Mouse (Mus musculus) limb, embryonic 15.5 days (tissue): ENCODE measurements around the gene C1galt1c1. TPM values are rescaled to one million over a fixed set of nuclear protein-coding genes. Genes with fewer than 3 reads are reported as not detected.

Experiments used
- ATAC-seq: fragments of 200-750 bp; cut with Nextera tagmentation; 2 replicates; pipeline ENCODE4 v1.8.0; 2017; ENCODE audit warnings: low read depth, moderate TSS enrichment; ENCODE audit not compliant: insufficient number of reproducible peaks, low FRiP score, low TSS enrichment
- H3K27ac ChIP-seq: fragments of 300-500 bp; sonication (generic); 2 replicates; pipeline ENCODE4 v1.5.1; 2015; ENCODE audit warnings: moderate library complexity, mild to moderate bottlenecking, inconsistent platforms
- H3K27me3 ChIP-seq: fragments of 300-500 bp; sonication (generic); 2 replicates; pipeline ENCODE4 v1.6.1; 2015; ENCODE audit warnings: inconsistent platforms
- H3K36me3 ChIP-seq: fragments of 300-500 bp; sonication (generic); 2 replicates; pipeline ENCODE4 v1.6.1; 2015; ENCODE audit warnings: inconsistent platforms
- H3K4me1 ChIP-seq: fragments of 300-500 bp; sonication (generic); 2 replicates; pipeline ENCODE4 v1.6.1; 2015; ENCODE audit warnings: inconsistent platforms
- H3K4me2 ChIP-seq: fragments of 300-500 bp; sonication (generic); 2 replicates; pipeline ENCODE4 v1.6.1; 2015; ENCODE audit warnings: mild to moderate bottlenecking, inconsistent platforms
- H3K4me3 ChIP-seq: fragments of 300-500 bp; sonication (generic); 2 replicates; pipeline ENCODE4 v1.5.1; 2015; ENCODE audit warnings: mild to moderate bottlenecking, inconsistent platforms
- H3K9ac ChIP-seq: fragments of 300-500 bp; sonication (generic); 2 replicates; pipeline ENCODE4 v1.6.1; 2015; ENCODE audit warnings: inconsistent platforms
- H3K9me3 ChIP-seq: fragments of 300-500 bp; sonication (generic); 2 replicates; pipeline ENCODE4 v1.6.1; 2016; ENCODE audit warnings: inconsistent platforms
- WGBS: fragments of 180-500 bp; shearing (Covaris S2); methylation state at CpG from one replicate; pipeline ENCODE4 v1.1.7; 2015; 5-methylcytosine and 5-hydroxymethylcytosine counted together
- polyA plus RNA-seq: library from polyadenylated mRNA; unstranded; fragments of >200 nt; fragmentation: Nextera tagmentation; extraction: Ambion mirVana; gene quantifications from 2 replicates; pipeline ENCODE4 v1.2.1, GENCODE M21; 2015

Gene C1galt1c1
- polyA plus RNA-seq, 1 experiment from 2014 or later: 31.7 TPM

- peak overlapping the region; percentile 48 for H3K4me3 ChIP-seq
- peak overlapping the region; percentile 76 for H3K27ac ChIP-seq
- 18% methylated on average over 3 of the region's 3 CpGs for WGBS
- H3K36me3 ChIP-seq: no peaks in the 10 kb centered on the region
- no peaks in the 10 kb centered on the region for H3K4me1 ChIP-seq
- H3K9ac ChIP-seq: peak overlapping the region; percentile 33; the same call in 1 of the 2 replicates
- no peaks in the 10 kb centered on the region for H3K27me3 ChIP-seq
- no peak for ATAC-seq
- H3K9me3 ChIP-seq: no peaks in the 10 kb centered on the region
- H3K4me2 ChIP-seq: peak overlapping the region; percentile 51
These were observed 33.9 kb downstream of the C1galt1c1 start for GRCm38 (mm10) chrX:38600995-38601369.

- H3K4me2 ChIP-seq: peak within 1 kb of the TSS; percentile 51
- H3K9me3 ChIP-seq: no peaks in the 10 kb centered on the region
- H3K4me3 ChIP-seq: peak within 1 kb of the TSS; percentile 48
- 19% methylated on average over 26 of the region's 26 CpGs for WGBS
- peak; percentile 71; the same call in 1 of the 2 replicates for ATAC-seq
- H3K27ac ChIP-seq: peak within 1 kb of the TSS; percentile 76
- no peaks in the 10 kb centered on the region for H3K4me1 ChIP-seq
- no peaks in the 10 kb centered on the region for H3K27me3 ChIP-seq
- no peaks in the 10 kb centered on the region for H3K36me3 ChIP-seq
- H3K9ac ChIP-seq: peak within 1 kb of the TSS; percentile 33; the same call in 1 of the 2 replicates
These were observed 34.5 kb downstream of the C1galt1c1 start, which contains the start of gene Mcts1 for GRCm38 (mm10) chrX:38600177-38600994. TSS of gene Mcts1 (plus strand) at chrX:38600578.

DNA sequence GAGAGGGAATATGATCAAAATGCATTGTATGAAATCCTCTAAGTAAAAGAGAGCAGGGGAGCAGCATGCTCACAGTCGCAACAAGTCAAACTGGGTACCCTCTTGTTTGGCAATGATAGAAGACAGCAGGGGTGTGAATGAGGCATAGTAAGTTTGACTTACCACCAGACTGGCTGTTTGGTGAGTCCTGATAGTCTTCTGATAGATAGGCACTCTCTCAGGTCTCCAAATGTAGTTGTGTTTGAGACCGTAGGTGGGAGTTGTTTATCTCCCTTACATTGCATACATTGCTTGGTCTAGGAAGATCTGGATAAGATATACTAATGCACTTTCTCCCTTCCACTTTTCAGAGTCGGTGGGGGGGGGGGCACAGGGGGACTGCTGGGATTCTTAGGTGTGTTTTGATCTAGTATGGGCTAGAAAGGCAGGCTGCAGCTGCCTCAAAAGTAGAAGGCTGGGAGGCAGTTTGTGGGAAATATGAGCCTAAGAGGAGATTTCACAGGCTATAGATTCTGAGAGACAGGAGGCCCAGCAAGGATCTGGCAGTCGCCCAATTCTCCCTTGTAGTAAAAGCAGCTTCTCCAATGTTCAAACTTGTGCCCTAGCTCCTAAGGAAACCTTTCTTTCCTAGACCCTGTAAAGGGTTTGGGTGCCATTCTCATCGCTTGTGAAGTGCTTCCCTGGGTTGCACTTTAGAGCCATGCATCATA lies 41.6 kb downstream of the C1galt1c1 start:
- H3K9me3 ChIP-seq: no peaks in the 10 kb centered on the region
- no peak overlapping the region for H3K9ac ChIP-seq
- H3K4me1 ChIP-seq: no peaks in the 10 kb centered on the region
- no peak overlapping the region for H3K4me2 ChIP-seq
- ATAC-seq: no peak
- H3K4me3 ChIP-seq: no peak overlapping the region
- H3K36me3 ChIP-seq: no peaks in the 10 kb centered on the region
- H3K27ac ChIP-seq: no peak overlapping the region
- WGBS: 50% methylated on average over 5 of the region's 5 CpGs
- H3K27me3 ChIP-seq: no peaks in the 10 kb centered on the region

GRCm38 (mm10) chrX:38591749-38592148 lies 43.1 kb downstream of the C1galt1c1 start:
- ATAC-seq: no peak
- Histone ChIP-seq H3K36me3 (no peaks in the 10 kb centered on the region), H3K4me1 (no peaks in the 10 kb centered on the region), H3K9me3 (no peaks in the 10 kb centered on the region), H3K9ac (no peak overlapping the region), H3K4me2 (no peak overlapping the region), H3K4me3 (no peak overlapping the region), H3K27me3 (no peaks in the 10 kb centered on the region), H3K27ac (no peak overlapping the region)
- 78% methylated on average over 3 of the region's 3 CpGs for WGBS

DNA sequence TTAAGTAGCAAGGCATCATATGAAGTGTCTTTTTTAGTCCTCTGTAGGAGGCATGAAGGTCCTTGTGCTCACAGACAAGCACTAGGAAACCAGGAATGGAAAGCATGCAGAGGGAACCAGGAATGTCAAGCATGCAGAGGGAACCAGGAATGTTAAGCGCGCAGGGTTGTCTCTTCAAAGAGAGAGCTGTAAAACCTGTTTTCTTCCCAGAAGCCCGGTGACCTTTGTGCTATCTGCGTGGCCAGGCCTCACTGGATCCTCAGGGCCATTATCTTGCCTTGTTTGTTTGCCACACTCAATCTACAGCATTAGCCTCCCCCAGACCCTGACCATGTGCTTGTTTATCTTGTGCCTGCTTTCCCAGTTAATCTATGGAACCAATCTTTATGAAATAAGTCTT lies 45.1 kb downstream of the C1galt1c1 start:
- Histone ChIP-seq H3K4me2 (no peak overlapping the region), H3K27me3 (no peaks in the 10 kb centered on the region), H3K36me3 (no peaks in the 10 kb centered on the region), H3K9me3 (no peaks in the 10 kb centered on the region), H3K27ac (no peak overlapping the region), H3K4me3 (no peak overlapping the region), H3K4me1 (no peaks in the 10 kb centered on the region), H3K9ac (no peak overlapping the region)
- 30% methylated on average over 4 of the region's 4 CpGs for WGBS
- ATAC-seq: no peak

DNA sequence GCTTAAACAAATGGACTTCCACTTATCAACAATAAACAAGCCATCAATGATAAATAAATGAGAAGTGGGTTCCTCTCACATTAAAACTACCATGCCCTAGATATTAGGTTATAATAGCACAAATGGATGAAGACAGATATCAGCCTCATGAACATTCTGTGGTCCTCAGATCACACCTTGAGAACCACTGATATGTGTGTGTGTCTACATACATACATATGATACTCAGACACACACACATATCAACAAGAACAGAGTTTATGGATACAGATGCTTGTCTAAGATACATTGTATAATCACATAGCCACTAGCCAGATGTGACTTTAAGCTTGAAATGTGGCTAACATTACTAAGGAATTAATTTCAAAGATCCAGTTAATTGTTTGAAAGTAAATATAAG lies 51.6 kb downstream of the C1galt1c1 start:
- Histone ChIP-seq H3K27me3 (no peaks in the 10 kb centered on the region), H3K9ac (no peak overlapping the region), H3K27ac (no peak overlapping the region), H3K9me3 (no peaks in the 10 kb centered on the region), H3K36me3 (no peaks in the 10 kb centered on the region), H3K4me3 (no peak overlapping the region), H3K4me1 (no peaks in the 10 kb centered on the region), H3K4me2 (no peak overlapping the region)
- no peak for ATAC-seq

GRCm38 (mm10) chrX:38581140-38581539 lies 53.7 kb downstream of the C1galt1c1 start:
- no peak for ATAC-seq
- Histone ChIP-seq H3K4me2 (no peak overlapping the region), H3K27ac (no peak overlapping the region), H3K27me3 (no peaks in the 10 kb centered on the region), H3K36me3 (no peaks in the 10 kb centered on the region), H3K4me3 (no peak overlapping the region), H3K4me1 (no peaks in the 10 kb centered on the region), H3K9me3 (no peaks in the 10 kb centered on the region), H3K9ac (no peak overlapping the region)
- 100% methylated on average over 1 of the region's 1 CpGs for WGBS

Other genes with a start within 250 kb of the C1galt1c1 start
- 153 TPM in 2 replicates for gene Lamp2, start 178.6 kb downstream of the C1galt1c1 start, polyA plus RNA-seq
- gene Cul4b, start 58.9 kb downstream of the C1galt1c1 start, polyA plus RNA-seq: 20.1 and 23.9 TPM in 2 replicates
- gene Mcts1, start 34.5 kb downstream of the C1galt1c1 start, polyA plus RNA-seq: 91.5 and 109 TPM in 2 replicates
- gene 6030498E09Rik, start 137.6 kb upstream of the C1galt1c1 start, polyA plus RNA-seq: not detected in 2 replicates